ENCODE assay signal across 9 mouse cellular contexts in the genomic region with DNA sequence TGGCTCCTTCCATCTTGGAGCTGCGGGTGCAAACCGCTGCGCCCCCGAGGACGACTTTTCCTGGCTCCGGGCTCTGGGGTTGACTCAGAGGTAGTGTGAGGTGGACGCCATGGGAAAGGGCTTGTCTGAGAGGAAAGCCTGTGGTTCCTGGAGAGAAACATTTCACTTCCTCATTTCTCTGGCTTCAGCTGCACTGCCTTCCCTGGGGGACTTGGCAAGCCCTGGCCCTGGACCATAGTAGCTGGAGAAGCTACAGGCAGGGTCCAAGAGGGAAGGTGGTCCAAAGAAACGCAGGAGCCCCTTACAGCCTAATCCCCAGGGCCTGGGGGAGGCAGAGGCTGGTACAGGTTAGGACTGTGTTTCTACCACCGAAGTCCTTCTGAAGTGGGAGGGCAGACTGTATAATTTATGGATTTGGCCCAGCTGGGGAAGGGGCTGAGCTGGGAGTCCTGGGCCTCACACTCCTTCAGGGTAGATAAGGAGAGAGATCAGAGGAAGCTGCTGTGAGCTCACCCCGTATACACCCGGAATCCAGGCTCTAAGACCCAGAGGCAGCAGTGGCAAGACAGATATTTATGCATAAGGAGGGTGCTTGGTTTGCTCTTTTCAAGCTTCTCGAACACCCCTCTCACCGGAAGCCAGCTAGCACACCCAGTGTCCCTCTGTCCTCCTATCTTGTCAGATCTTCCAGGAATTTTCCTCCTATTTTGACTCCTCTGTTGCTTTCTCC. TPM values are rescaled to one million over a fixed set of nuclear protein-coding genes. Genes with fewer than 3 reads are reported as not detected.
A peak's percentile ranks its signal among the peaks of the same experiment; 100 is the strongest.
DNase-seq lines count a peak whose midpoint lies in the region; ATAC-seq lines count a peak whose summit lies in the region.
"Had no signal": no experiment of that assay in that cellular context is flagged by ENCODE, and none has a peak within 500 bp of the region (broad histone marks: within the 10 kb centered on the region; RNA-seq: fewer than 3 reads in every experiment).

No protein-coding gene starts in this region.

- ATAC-seq in hindbrain, embryonic 13.5 days (ENCODE audit: low FRiP score): no peak
- ATAC-seq in erythroid progenitor cell, adult 5-6 weeks (replicated peaks; ENCODE audit: low FRiP score, poor library complexity, severe bottlenecking): 0 out of 2 replicates have a peak, but pooled peaks have one; percentile 12
- no peak for ATAC-seq in midbrain, embryonic 11.5 days (ENCODE audit: low FRiP score)
- ATAC-seq: CD4-positive, CD25-positive, alpha-beta regulatory T cell, adult 4 months had no signal

- no peak overlapping the region for H3K4me3 ChIP-seq in hindbrain, embryonic 10.5 days
- no peak overlapping the region for H3K4me3 ChIP-seq in hindbrain, embryonic 13.5 days
- peak overlapping the region; percentile 92 for H3K4me3 ChIP-seq in megakaryocyte, embryonic 14.5 days (replicated peaks)
- H3K4me3 ChIP-seq in midbrain, embryonic 11.5 days (ENCODE audit: low read depth, low read length): no peak overlapping the region

- DNase-seq in hindbrain, embryonic 10.5 days (ENCODE audit: low spot score): no peak
- peak; percentile 34 for DNase-seq in kidney, postnatal 10 days
- DNase-seq in cerebellum, postnatal 36 days: no peak
- DNase-seq in midbrain, embryonic 11.5 days (ENCODE audit: low spot score, missing footprints): no peak
- no peak for DNase-seq in ovary, postnatal 36 days (ENCODE audit: low spot score)

- no peak overlapping the region for H3K9ac ChIP-seq in hindbrain, embryonic 13.5 days
- no peak overlapping the region for H3K9ac ChIP-seq in midbrain, embryonic 11.5 days (ENCODE audit: low read length)

- H3K4me2 ChIP-seq in hindbrain, embryonic 13.5 days: no peak overlapping the region
- H3K4me2 ChIP-seq in midbrain, embryonic 11.5 days: no peak overlapping the region

- no peaks in the 10 kb centered on the region for H3K9me3 ChIP-seq in hindbrain, embryonic 10.5 days
- no peaks in the 10 kb centered on the region for H3K9me3 ChIP-seq in hindbrain, embryonic 13.5 days
- no peaks in the 10 kb centered on the region for H3K9me3 ChIP-seq in megakaryocyte, embryonic 14.5 days
- H3K9me3 ChIP-seq in midbrain, embryonic 11.5 days (ENCODE audit: control insufficient read depth, low read length): no peaks in the 10 kb centered on the region

- no peaks in the 10 kb centered on the region for H3K27me3 ChIP-seq in hindbrain, embryonic 10.5 days (ENCODE audit: insufficient read depth, poor library complexity, severe bottlenecking)
- H3K27me3 ChIP-seq in hindbrain, embryonic 13.5 days: no peaks in the 10 kb centered on the region
- no peaks in the 10 kb centered on the region for H3K27me3 ChIP-seq in megakaryocyte, embryonic 14.5 days (replicated peaks)
- H3K27me3 ChIP-seq in midbrain, embryonic 11.5 days (ENCODE audit: control insufficient read depth, insufficient read depth, low read length): no peaks in the 10 kb centered on the region

- 77% methylated on average over 13 of the region's 13 CpGs for WGBS in hindbrain, embryonic 10.5 days
- WGBS in hindbrain, embryonic 13.5 days: 72% methylated on average over 13 of the region's 13 CpGs
- 77% methylated on average over 13 of the region's 13 CpGs for WGBS in midbrain, embryonic 11.5 days

- H3K27ac ChIP-seq in hindbrain, embryonic 10.5 days: peak overlapping the region; percentile 76
- H3K27ac ChIP-seq in hindbrain, embryonic 13.5 days: no peak overlapping the region
- H3K27ac ChIP-seq in midbrain, embryonic 11.5 days (ENCODE audit: low read depth, low read length): no peak overlapping the region

- H3K4me1 ChIP-seq in hindbrain, embryonic 10.5 days (replicated peaks): peaks cover 14% of the 10 kb centered on the region
- H3K4me1 ChIP-seq in hindbrain, embryonic 13.5 days (replicated peaks): no peaks in the 10 kb centered on the region
- H3K4me1 ChIP-seq in megakaryocyte, embryonic 14.5 days: peaks cover 88% of the 10 kb centered on the region
- no peaks in the 10 kb centered on the region for H3K4me1 ChIP-seq in midbrain, embryonic 11.5 days (ENCODE audit: control insufficient read depth, insufficient read depth, low read length)

- no peaks in the 10 kb centered on the region for H3K36me3 ChIP-seq in hindbrain, embryonic 10.5 days
- no peaks in the 10 kb centered on the region for H3K36me3 ChIP-seq in hindbrain, embryonic 13.5 days
- H3K36me3 ChIP-seq in megakaryocyte, embryonic 14.5 days (replicated peaks; ENCODE audit: low read length): peaks cover 6% of the 10 kb centered on the region
- no peaks in the 10 kb centered on the region for H3K36me3 ChIP-seq in midbrain, embryonic 11.5 days (ENCODE audit: control insufficient read depth, insufficient read depth, low read length)

RNA-seq across cellular contexts. Expression of a gene that starts 50.0 kb away (rescaled TPM):
- polyA plus RNA-seq in hindbrain, embryonic 10.5 days (2016; fragmentation: Nextera tagmentation; extraction: Ambion mirVana): 16.2 and 19.8 TPM in 2 replicates
- polyA plus RNA-seq in hindbrain, embryonic 13.5 days (2015; fragmentation: Nextera tagmentation; extraction: Ambion mirVana): 13.4 and 14.1 TPM in 2 replicates
- total RNA-seq in erythroid progenitor cell, adult 5-6 weeks (2015; ENCODE audit: low replicate concordance): not detected in 2 replicates
- total RNA-seq in erythroid progenitor cell, adult 5-6 weeks (2017; ENCODE audit: low replicate concordance): not detected in 2 replicates
- 27.7 and 50.7 TPM in 2 replicates for polyA plus RNA-seq in megakaryocyte, embryonic 14.5 days (2012; ENCODE audit: insufficient read depth, low replicate concordance)
- polyA plus RNA-seq in midbrain, embryonic 11.5 days (2014; fragmentation: Nextera tagmentation; extraction: Ambion mirVana): 10.8 and 13.2 TPM in 2 replicates
- polyA plus RNA-seq: CD4-positive, CD25-positive, alpha-beta regulatory T cell, adult 4 months had no signal
